Mouse (Mus musculus) ES-E14 (cell line): ENCODE data around the gene Adar. TPM values are rescaled to one million over a fixed set of nuclear protein-coding genes. Genes with fewer than 3 reads are reported as not detected.
A peak's percentile ranks its signal among the peaks of the same experiment; 100 is the strongest.

Experiments used
- DNase-seq: peaks from one replicate; pipeline ENCODE4 v3.0.0-alpha.2; 2013; ENCODE audit warnings: low read depth, low spot score
- H3K27ac ChIP-seq: 2 replicates; pipeline ENCODE4 v1.5.1; 2012; ENCODE audit warnings: low read depth, mild to moderate bottlenecking, low read length, moderate library complexity, mixed read lengths; ENCODE audit not compliant: poor library complexity, insufficient read depth, severe bottlenecking
- H3K36me3 ChIP-seq: 2 replicates; pipeline ENCODE4 v1.6.1; 2012; ENCODE audit warnings: mild to moderate bottlenecking, low read length, moderate library complexity, mixed read lengths; ENCODE audit not compliant: control insufficient read depth, poor library complexity, insufficient read depth, severe bottlenecking
- H3K4me1 ChIP-seq, 2 experiments: fragments of 150-350 bp in 1 of 2; sonication (generic) in 1 of 2; 2 replicates each; pipeline ENCODE4 v1.6.1; 2012; ENCODE audit warnings: low read length in 2 of 2, mild to moderate bottlenecking in 1 of 2, mixed read lengths in 1 of 2; ENCODE audit not compliant: control insufficient read depth in 2 of 2, insufficient read depth in 2 of 2, poor library complexity in 1 of 2
- H3K4me3 ChIP-seq, 2 experiments: fragments of 150-350 bp in 1 of 2; sonication (generic) in 1 of 2; 2 replicates each; pipeline ENCODE4 v1.5.1; 2012; ENCODE audit warnings: low read length in 2 of 2, low read depth in 1 of 2, mild to moderate bottlenecking in 1 of 2, mixed read lengths in 1 of 2; ENCODE audit not compliant: insufficient read depth in 1 of 2, poor library complexity in 1 of 2, severe bottlenecking in 1 of 2
- H3K9ac ChIP-seq: 2 replicates; pipeline ENCODE4 v1.6.1; 2012; ENCODE audit warnings: low read depth, mild to moderate bottlenecking, low read length, mixed read lengths; ENCODE audit not compliant: poor library complexity, insufficient read depth, severe bottlenecking
- H3K9me3 ChIP-seq: fragments of 150-350 bp; sonication (generic); 2 replicates; pipeline ENCODE4 v1.6.1; 2012; ENCODE audit warnings: low read depth, mild to moderate bottlenecking, low read length; ENCODE audit not compliant: control insufficient read depth, insufficient read depth
- CHD2 ChIP-seq: IDR thresholded peaks from 2 replicates; pipeline ENCODE4 v1.6.1; 2014; ENCODE audit warnings: mild to moderate bottlenecking, low read depth, low read length, inconsistent platforms
- HCFC1 ChIP-seq: IDR thresholded peaks from 2 replicates; pipeline ENCODE4 v1.6.1; 2012; ENCODE audit warnings: low read length, inconsistent platforms, borderline replicate concordance; ENCODE audit not compliant: insufficient read depth
- MAFK ChIP-seq: IDR thresholded peaks from 2 replicates; pipeline ENCODE4 v1.6.1; 2014; ENCODE audit warnings: mild to moderate bottlenecking, low read depth, low read length, inconsistent platforms; ENCODE audit not compliant: insufficient read depth
- ZC3H11A ChIP-seq: IDR thresholded peaks from 2 replicates; pipeline ENCODE4 v1.6.1; 2012; ENCODE audit warnings: low read depth, mild to moderate bottlenecking, inconsistent platforms, low read length, borderline replicate concordance
- ZNF384 ChIP-seq: IDR thresholded peaks from 2 replicates; pipeline ENCODE4 v1.6.1; 2012; ENCODE audit warnings: low read depth, low read length, inconsistent platforms
- in situ Hi-C, 2 experiments: fragments of 600-800 bp; cut with MboI; formaldehyde crosslinking; loops; one replicate each; pipeline ENCODE4 v1.15.1; 2025; ENCODE audit warnings: low sequenced_read_pairs in 2 of 2, inconsistent platforms in 1 of 2; ENCODE audit not compliant: unreplicated experiment in 2 of 2
- total RNA-seq: library from RNA; depleted of rRNA; stranded (reverse); fragments of 300-350 nt; gene quantifications from 2 replicates; pipeline ENCODE4 v1.2.3, GENCODE M21; 2012

Adar gene
- total RNA-seq, 1 experiment = 35.2 TPM

GRCm38 (mm10) chr3:89727028-89727427, 12.2 kb downstream of the Adar start:
- DNase-seq = peak; percentile 40
- no peak for TF ChIP-seq CHD2
- TF ChIP-seq ZNF384 = no peak
- TF ChIP-seq HCFC1 = no peak
- TF ChIP-seq ZC3H11A = no peak
- TF ChIP-seq MAFK = peak; percentile 65; the same call in 1 of the 2 replicates
- Histone ChIP-seq H3K4me1 (peaks cover 0 to 9% of the 10 kb centered on the region in 2 experiments; a peak in 2 of 4 replicates), H3K27ac (no peak overlapping the region), H3K36me3 (no peaks in the 10 kb centered on the region), H3K9me3 (no peaks in the 10 kb centered on the region), H3K4me3 (no peak overlapping the region), H3K9ac (no peak overlapping the region)
- in situ Hi-C loops = no loop called here

- Histone ChIP-seq H3K9ac (no peak overlapping the region), H3K4me3 (no peak overlapping the region), H3K4me1 (peaks cover 0 to 7% of the 10 kb centered on the region in 2 experiments; a peak in 2 of 4 replicates), H3K27ac (no peak overlapping the region), H3K9me3 (no peaks in the 10 kb centered on the region), H3K36me3 (no peaks in the 10 kb centered on the region)
- TF ChIP-seq ZC3H11A = no peak
- no peak for TF ChIP-seq HCFC1
- TF ChIP-seq MAFK = no peak
- TF ChIP-seq ZNF384 = no peak
- no peak for TF ChIP-seq CHD2
- in situ Hi-C loops = no loop called here
- DNase-seq = no peak
Measured at GRCm38 (mm10) chr3:89728848-89729247, 14.0 kb downstream of the Adar start.

- TF ChIP-seq HCFC1 = 0 out of 2 replicates have a peak, but pooled peaks have one; percentile 19
- TF ChIP-seq ZC3H11A = no peak
- no peak for TF ChIP-seq MAFK
- no peak for TF ChIP-seq ZNF384
- no peak for TF ChIP-seq CHD2
- H3K9me3 ChIP-seq = no peaks in the 10 kb centered on the region
- H3K9ac ChIP-seq = peak overlapping the region; percentile 61
- H3K27ac ChIP-seq = no peak overlapping the region
- H3K36me3 ChIP-seq = peaks cover 2% of the 10 kb centered on the region; the same call in 1 of the 2 replicates
- peak overlapping the region; percentile 57 to 84 for H3K4me3 ChIP-seq
- H3K4me1 ChIP-seq = peaks cover 0 to 7% of the 10 kb centered on the region in 2 experiments; a peak in 2 of 4 replicates
- peak; percentile 80 for DNase-seq
- in situ Hi-C loops = no loop called here
Measured at GRCm38 (mm10) chr3:89730350-89731331, 15.8 kb downstream of the Adar start.

- Histone ChIP-seq H3K4me3 (no peak overlapping the region), H3K9ac (no peak overlapping the region), H3K27ac (no peak overlapping the region), H3K36me3 (peaks cover 5% of the 10 kb centered on the region; the same call in 1 of the 2 replicates), H3K4me1 (peaks cover 0 to 7% of the 10 kb centered on the region in 2 experiments; a peak in 2 of 4 replicates), H3K9me3 (no peaks in the 10 kb centered on the region)
- in situ Hi-C loops = no loop called here
- DNase-seq = no peak
- TF ChIP-seq MAFK (no peak), ZC3H11A (no peak), CHD2 (no peak), ZNF384 (no peak), HCFC1 (no peak)
Measured at GRCm38 (mm10) chr3:89732091-89732490, 17.3 kb downstream of the Adar start.
